Mouse (Mus musculus): ENCODE data around the gene Dad1.
A peak's percentile ranks its signal among the peaks of the same experiment; 100 is the strongest.
"Not testable (repeated sequence)": the region's sequence is repeated elsewhere in the genome, so short reads cannot be mapped to it uniquely, and the experiment has no call there.

The Dad1 gene

DNA sequence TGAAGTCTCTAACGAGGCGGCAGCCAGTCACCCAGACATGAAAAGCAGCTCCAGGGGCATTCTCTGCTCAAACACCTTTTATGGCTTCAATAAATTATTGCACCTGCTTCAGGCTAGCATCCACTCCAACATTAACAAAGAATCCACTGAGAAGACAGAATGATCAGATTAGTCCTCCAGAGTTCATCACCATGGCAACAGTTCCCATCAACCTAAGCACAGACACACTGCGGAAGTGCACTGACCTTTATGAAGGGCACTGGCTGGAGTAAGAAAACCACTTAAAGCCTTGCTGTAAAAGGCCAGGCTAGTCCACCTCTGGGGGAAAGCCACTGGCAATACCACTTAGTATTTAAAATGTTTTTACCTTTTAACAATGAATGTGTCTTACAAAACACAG is 9.7 kb downstream of the Dad1 start:
- no peak for DNase-seq

DNA sequence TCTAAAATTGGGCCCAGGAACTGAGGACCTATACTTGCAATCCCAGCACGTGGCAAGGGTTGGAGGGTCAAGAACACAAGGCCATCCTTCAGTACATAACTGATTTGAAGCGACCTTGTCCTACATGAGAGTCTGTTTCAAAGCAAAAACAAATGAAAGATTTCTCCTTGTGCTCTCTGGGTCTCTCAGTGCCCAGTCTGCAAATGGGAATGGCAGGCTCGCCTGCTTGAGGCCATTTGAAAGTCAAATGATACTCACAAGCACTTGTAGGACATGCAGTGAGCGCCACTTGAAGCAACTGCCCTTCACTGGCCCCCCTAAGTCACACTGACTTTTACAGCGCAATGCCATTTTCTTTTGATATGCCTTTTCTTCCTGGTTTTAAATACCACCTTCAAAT is 13.4 kb downstream of the Dad1 start:
- DNase-seq = no peak

DNA sequence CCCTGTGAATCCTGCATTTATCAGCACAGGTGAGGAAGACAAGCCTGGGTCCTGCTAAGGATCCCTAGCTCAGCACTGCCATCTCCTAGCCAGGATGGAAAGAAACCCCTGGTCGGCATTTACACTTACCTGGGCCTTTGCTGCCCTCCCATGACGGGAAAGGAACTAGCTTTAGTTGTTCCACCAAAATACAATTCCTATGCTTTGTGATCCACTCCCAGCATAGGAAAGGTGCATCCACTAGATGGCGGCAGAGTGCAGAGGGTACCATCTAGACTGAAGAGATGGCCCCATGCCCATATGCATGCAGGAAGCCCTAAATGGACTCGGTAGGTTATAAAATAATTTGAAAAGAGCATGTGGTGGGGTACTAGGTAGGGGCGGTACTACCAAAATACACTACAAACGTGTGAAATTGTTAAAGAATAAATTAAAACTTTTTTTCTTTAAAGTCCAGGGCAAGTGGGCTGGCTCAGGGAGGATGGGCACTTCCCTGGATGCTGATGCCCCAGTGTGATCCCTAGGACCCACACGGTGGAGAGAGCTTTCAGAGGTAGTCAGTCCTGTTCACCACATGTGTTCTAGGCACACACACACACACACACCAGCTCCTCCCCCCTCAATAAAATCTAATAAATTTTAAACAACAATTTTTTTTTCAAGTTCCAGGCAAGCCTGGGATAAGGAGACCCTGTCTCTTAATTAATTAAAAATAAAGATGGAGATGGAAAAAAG is 14.7 kb downstream of the Dad1 start:
- peak; percentile 75 for DNase-seq

DNA sequence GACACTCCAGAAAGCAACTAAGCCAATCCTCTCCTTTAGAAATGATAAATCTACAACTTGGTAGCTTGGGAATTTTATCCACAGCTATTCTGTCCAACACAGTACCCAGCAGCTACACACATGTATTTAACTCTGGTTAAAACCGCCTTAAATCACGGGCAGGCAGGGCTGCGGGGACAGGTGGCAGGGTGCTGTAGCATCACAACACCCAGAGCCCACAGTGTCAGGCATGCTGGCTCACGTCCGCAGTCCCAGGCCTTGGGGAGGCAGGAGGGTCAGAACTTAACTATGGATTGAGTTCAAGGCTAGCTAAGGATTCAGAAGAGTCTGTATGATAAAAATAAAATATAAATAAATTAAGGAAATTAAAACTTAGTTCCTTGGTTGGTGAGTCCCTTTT is 17.0 kb downstream of the Dad1 start:
- no peak for DNase-seq

DNA sequence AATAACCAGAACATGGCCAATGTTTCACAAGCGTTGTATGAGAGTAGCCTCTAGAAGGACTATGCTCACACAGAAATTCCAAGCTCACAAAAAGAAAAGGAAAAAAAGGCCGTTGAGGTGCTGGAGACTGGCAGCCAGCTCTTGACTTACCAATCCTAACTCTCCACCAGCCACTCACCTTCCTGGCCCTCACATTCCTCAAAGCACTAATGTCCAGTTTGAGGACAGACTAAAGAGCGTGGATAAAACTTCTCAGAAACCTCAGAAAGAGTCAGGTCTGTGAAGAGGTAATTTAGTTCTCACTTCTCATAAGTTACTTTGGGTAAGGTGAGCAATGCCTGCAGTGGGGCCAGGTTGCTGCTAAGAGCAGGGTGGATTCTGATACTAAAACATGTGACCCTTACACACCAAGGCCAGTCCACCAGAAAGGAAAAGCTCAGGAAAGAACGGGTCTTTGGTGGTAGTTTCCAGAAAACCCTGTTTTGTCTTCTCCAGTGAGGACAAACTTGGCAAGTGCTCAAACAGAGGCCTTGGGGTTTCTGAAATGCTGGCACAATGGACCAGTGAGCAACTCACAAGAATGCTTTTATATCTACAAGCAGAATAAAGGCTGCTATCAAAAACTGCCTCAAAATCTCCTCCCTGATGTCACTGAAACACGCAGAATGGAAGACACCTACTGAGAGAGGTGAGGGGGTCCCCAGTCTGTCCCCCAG is 17.9 kb downstream of the Dad1 start:
- no peak for DNase-seq

DNA sequence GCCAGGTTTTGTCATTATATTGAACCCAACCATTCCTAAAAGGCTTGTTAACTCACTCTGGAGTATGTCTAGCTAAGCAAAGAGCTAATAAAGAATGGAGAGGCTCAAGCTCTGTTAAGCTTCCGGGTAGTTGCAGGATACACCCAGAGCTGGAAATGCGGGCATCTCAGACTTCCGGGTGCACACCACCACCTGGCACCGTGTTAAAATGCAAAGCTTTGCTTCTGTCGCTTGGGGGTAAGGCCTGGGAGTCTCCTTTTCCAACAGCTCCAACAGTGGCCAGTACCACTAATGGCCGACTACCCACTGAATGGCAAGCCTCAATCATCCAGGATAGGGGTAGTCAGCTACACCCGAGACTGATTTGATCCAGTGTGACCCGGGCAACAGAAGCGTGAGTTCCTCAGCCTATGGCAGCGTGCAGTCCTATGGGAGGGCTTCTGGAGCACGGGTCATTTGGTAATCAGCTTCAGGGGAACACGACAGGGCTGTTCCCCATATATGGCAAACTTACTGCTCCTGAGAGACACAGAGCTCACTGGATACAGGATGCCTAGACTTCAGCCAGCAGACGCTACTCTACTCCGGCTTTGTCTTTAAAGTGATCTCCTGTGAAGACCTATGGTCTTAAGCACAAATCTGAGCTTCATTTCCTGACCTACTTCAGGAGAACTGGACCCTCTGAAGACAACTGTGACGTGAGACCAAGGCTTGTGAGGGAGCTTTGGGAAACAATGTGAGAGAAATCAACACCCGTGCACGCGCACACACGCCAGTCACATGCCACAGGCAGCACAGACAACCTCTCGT is 19.5 kb downstream of the Dad1 start:
- no peak for DNase-seq

DNA sequence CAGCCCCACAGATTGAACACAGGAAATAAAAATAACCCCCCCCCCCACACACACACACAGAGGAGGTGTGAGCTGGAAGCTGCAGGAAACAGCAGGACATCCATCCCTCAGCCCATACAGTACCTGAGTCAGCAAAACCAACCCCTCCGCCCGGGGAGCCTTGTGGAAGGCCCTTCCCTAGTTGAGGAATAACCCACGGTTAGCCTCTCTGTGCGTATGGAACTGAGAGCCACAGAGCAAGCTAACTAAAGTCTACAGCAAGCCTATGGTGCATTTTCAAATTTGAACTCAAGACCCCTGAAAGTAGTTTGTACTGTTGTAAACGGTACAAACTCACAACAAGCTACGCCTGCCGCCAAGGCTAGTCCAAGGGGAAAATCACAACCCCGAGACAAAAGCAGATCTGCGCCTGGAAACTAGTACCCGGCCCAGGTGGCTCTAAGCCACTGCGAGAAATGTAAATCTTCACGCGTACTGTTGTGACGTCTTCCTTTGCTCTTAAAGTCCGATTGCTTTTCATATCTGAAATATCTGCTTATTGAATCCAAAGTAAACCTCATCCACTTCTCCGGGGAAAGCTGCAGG is 20.3 kb downstream of the Dad1 start:
- no peak for DNase-seq

DNA sequence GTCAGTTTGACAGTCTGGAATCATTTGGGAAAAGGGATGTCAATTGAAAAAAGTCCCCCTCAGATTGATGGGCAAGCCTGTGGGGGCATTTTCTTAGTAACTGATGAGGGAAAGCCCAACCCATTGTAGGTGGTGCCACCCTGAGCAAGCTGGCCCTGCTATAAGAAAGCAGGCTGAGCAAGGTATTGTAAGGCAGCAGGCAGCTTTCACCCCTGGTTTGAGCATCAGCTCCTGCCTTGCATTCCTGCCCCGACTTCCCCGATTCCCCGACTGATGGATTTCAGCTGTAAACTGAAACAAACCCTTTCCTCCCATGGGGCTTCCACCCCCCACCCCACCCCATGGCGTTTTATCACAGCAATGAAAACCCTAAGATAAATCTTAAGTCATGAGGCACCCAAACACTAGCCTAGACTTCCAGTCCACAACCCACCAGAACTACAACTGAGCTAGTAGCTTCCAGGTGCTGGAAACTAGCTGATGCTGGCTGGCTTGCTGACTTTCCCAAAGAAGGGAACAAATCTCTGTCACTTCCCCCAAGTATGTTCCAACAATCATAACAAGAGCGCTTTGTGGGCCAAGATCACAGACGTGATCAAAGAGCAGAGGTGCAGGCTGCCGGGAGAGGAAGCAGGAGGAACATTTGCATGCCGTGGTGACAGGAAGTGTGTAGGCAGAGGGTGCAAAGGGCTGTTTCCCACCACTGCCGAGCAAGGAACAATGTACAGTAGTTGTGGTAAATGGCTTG is 20.9 kb downstream of the Dad1 start:
- DNase-seq = peak; percentile 30

DNA sequence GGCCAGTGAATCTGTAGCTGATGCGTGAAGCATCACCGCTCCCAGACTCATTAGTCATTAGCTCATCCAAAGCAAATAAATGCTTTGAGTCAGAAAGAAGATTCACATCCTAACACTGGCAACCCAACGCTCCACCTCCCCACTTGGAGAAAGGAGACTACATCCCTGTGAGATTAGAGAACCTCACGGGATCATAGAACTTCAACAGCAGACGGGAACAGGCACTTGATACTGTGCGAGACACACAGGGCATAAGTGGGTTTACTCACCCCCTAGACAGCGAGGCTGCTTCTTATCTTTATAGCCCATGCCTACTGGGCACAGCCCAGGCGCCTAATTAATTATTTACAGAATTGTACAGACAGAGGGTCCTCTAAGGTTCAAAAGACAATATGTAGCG is 21.8 kb downstream of the Dad1 start:
- DNase-seq = no peak

DNA sequence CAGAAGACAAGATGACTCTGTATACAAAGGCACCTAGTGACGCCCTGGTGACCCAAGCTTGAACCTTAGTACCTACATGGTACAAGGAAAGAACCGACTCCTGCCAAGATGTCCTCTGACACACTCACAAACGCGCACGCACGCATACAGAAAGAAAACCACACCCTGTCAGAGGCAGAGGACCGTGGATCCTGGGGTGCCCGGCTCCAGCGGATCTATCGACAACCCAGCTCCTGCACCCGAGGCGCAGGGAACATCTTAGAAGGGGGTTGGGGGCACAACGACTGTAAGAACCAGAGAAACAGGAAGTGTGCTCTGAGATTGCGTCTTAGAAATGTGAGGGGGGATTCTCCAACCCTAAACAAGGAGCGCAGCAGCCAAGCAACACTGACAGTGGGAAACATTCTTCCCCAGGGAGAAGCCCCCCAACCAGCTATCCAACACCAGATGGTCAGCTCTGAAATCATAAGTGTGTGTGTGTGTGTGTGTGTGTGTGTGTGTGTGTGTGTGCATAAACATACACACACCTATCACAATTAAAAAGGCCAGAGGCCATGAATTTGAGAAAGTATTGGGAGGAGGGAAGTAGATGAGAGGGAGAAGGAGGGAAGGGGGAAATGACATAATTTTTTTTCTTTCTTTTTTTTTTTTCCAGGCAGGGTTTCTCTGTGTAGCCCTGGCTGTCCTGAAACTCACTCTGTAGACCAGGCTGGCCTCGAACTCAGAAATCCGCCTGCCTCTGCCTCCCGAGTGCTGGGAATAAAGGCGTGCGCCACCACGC is 22.5 kb downstream of the Dad1 start:
- no peak for DNase-seq

DNA sequence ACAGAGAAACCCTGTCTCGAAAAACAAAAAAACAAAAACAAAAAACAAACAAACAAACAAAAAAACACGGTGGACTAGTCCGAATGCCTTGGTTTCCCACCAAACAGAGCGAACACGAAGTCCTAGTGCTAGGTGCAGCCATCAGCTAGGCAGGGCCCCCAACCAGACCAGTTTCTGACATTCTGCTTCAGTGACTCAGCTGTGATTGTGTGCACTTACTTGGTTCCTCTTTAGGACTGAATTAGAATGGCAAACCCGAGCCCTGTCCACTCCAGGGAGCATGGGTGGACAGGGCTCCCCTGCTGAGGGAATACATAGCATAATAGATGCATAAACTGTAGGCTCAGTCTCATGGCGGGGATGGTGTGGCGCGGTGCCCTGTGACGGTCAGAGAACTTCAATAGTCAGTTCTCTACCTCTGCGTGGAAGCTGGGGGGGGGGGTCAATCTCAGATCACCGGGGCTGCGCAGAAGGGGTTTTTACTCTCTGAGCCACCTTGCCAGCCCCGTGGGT is 23.2 kb downstream of the Dad1 start:
- no peak for DNase-seq

DNA sequence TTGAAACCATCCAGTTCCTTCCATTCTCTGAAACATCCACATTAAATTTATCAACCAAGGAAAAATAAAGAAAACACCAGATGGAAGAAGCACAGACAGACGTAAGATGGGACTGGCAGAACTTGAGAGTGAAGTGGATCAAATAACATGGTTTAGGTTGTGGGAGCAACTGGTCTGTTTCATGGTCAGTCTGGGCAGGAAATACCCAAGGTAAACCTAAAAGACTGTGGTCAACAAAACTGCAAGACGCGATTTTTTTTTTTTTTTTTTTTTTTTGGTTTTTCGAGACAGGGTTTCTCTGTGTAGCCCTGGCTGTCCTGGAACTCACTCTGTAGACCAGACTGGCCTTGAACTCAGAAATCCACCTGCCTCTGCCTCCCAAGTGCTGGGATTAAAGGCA is 24.1 kb downstream of the Dad1 start:
- not testable (repeated sequence) for DNase-seq

DNA sequence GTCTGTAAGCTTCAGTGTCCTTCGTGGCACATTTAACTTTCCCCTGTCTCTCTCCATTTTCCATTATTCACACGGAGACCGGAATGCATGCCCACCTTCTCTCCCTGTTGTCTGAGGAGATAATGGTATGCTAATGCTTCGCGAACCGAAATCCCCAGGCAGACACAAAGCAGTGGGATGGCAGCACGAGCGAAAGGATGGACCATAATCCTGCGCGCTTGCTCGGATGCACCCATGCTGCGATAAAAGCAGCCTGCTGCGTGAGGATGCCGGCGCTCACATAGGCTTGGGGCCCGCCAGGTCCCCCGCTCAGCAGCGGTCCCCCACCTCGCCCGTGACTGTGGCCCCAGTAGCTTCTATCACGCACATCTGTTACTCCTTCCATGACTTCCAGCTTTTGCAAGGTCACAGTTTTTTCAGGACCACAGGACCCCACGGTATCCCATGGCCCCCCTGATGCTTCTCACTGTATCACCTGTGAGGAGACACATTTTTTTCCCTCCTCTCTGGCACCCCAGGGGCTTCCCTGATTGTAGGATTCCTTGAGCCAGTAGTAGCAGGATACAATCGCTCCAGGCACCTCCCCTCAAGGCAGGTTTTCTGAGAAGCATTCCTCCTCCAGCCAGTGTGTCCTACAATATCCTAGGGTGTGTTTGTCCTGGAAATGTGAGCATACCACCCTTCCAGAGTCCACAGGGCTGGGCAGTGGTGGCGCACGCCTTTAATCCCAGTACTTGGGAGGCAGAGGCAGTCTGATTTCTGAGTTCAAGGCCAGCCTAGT is 24.8 kb downstream of the Dad1 start:
- no peak for DNase-seq

DNA sequence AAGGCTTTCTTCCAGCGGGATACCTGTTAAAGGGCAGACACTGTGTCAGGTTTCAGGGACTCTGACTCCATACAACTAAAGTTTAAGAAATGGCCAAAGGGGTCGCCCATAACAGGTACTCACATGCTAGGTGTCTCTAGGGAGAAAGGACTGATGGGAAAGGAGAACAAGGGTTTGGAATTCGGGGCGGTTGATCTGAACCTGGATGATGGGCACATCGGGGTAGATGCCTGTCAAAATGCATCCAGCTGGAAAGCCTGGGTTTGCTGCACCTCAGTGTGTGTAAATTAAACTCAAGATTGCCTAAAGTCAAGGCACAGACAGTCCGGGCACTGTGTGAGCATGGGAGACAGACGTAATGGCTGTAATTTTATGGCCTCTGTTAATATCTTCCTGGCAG is 25.4 kb downstream of the Dad1 start:
- no peak for DNase-seq

DNA sequence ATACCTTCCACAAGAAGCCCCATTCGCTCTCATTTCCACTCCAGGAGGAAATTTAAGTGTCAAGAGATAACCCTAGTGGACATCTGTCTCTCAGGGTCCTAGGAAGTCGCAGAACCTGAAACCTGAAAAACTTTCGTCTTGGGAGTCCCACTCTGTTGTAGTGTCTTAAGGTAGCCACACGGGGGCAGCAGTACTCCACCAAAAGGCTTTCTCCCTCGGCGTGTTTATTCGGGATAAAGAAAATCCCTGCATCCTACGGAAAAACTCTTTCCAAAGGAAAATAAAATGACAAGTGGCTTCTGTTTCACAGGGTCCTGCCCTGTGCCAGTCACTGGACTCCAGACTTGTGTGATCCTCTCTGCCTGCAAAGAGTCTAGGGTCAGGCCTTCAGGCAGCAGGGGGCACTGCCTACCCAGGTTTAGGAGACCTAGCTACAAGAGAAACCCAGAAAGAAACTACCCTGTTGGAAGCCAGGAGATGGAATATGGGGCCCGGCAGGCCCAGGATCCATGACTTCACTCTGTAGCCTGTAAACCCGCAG is 25.9 kb downstream of the Dad1 start:
- peak; percentile 65 for DNase-seq

DNA sequence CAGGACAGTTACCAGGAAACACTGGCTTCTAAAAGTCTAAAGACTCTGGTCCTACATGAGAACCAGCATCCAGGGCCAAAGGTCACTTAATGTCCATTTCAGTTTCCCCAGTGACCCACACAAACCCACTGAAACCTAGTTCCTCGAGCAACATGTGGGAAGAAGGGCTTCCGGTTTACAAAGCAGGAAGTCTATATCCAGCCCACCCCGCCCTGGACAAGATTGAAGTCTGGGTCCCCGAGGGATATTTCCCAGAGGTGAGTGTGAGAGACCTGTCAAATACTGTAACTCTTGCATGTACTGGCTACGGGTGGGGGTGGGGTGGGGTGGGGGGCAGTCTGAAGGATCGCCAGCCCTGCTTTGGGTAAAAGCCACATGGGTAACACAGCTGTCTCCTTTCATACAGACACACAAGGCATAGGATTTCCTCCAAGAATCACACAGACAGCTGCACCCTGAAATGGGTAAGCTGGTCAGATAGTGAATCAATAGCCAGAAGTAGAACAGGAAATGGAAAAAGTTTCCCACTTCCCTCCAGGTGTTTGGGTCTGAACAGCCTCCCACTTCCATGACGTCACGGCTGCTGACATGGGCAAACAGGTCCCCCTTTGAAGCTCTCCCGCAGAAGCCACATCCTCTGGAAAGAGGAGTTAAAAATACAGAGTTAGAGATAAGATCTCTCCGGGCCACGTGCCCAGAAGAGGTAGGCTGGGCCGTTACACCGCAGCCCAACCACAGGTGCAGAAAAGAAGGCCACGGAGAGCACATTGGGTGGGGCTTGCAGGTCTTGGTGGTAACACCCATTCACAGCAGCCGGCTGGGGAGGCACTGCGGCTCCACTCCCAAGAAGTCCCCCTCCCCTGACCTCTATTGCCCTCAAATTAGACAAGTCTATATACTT is 26.7 kb downstream of the Dad1 start:
- peak; percentile 79 for DNase-seq

DNA sequence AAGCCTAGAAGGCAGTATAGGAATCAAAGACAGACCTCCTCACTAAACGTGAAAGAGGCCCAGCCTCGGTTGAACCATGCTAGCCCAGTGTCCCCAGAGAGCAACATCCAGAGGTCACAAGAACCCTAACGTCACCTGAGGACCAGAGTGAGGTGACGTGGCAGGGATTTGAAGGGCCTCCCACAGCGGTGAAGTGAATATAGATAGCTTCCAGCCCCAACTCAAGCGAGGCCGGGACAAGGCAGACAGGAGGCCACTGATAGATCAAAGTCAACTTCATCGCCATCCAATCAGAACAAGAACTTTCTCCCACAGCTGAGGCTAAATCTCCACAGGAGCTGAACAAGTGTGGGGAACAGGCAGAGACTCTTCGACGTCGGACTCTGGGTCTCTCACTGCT is 28.2 kb downstream of the Dad1 start:
- DNase-seq = no peak

DNA sequence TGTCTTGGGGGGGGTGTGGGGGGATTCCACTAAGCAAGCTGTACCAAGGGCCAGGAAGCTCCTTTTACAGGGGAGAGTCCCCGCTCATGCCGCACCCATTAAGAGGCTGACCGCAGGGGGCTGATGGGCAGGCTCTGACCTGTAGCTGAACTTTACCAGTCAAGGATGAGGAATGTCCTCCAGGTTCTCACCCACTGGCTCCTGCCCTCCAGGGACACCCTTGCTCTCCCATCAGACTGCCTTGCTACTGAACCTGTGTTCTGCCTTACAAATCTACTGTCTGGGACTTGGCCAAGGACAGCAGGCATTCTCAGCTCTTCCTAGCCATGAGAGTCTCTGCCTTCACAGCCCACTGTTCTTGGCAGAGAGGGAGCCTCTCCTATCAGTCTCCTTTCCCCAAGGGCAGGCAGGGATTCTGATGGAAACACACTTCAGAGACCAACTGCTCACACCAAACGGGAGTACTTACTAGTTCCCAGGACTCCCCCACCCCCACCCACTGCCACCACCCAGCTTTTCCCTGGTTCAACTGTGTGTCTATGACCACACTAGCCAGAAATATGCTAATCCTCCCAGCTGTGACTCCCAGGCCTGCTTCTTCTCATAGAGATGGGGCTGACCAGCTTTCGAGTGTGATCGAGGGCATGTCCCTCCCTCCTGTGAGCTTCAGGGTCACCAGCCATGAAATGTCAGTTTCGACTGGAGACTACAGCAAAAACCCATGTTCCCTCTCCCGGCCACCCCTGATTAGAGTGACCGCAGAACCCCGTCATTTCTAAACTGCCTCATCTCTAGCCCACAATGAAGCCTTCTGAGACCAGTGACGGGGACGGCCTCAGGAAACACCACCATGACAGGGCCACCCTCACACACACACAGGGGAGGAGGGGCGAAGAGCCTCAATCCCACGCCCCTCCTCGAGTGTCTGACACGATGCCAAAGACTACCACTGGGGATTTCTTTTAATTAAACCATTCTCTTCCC is 29.1 kb downstream of the Dad1 start:
- no peak for DNase-seq
